Mouse (Mus musculus) hindbrain, embryonic 14.5 days (tissue): ENCODE measurements around the gene Cldn4. TPM values are rescaled to one million over a fixed set of nuclear protein-coding genes. Genes with fewer than 3 reads are reported as not detected.

Experiments used
- ATAC-seq: fragments of 200-750 bp; cut with Nextera tagmentation; 2 replicates; pipeline ENCODE4 v1.8.0; 2017; ENCODE audit warnings: moderate number of reproducible peaks, mild to moderate bottlenecking, moderate TSS enrichment, moderate library complexity; ENCODE audit not compliant: low FRiP score
- DNase-seq: peaks from one replicate; pipeline ENCODE4 v3.0.0-alpha.2; 2015; ENCODE audit warnings: low spot score
- H3K27ac ChIP-seq: fragments of 300-500 bp; sonication (generic); 2 replicates; pipeline ENCODE4 v1.5.1; 2014; ENCODE audit warnings: mild to moderate bottlenecking, moderate library complexity
- H3K27me3 ChIP-seq: fragments of 300-500 bp; sonication (generic); 2 replicates; pipeline ENCODE4 v1.6.1; 2014; ENCODE audit warnings: mild to moderate bottlenecking, low read length, mixed read lengths; ENCODE audit not compliant: control insufficient read depth, insufficient read depth
- H3K36me3 ChIP-seq: fragments of 300-500 bp; sonication (generic); replicated peaks from 2 replicates; pipeline ENCODE4 v1.6.1; 2014; ENCODE audit not compliant: control insufficient read depth, insufficient read depth
- H3K4me1 ChIP-seq: fragments of 300-500 bp; sonication (generic); replicated peaks from 2 replicates; pipeline ENCODE4 v1.6.1; 2014; ENCODE audit warnings: antibody characterized with exemption, low read length, mixed read lengths; ENCODE audit not compliant: control insufficient read depth, insufficient read depth
- H3K4me2 ChIP-seq: fragments of 300-500 bp; sonication (generic); replicated peaks from 2 replicates; pipeline ENCODE4 v1.6.1; 2014; ENCODE audit warnings: mild to moderate bottlenecking, moderate library complexity
- H3K4me3 ChIP-seq: fragments of 300-500 bp; sonication (generic); replicated peaks from 2 replicates; pipeline ENCODE4 v1.5.1; 2014; ENCODE audit warnings: mild to moderate bottlenecking, low read length
- H3K9ac ChIP-seq: fragments of 300-500 bp; sonication (generic); 2 replicates; pipeline ENCODE4 v1.6.1; 2014
- H3K9me3 ChIP-seq: fragments of 300-500 bp; sonication (generic); 2 replicates; pipeline ENCODE4 v1.6.1; 2016; ENCODE audit warnings: low read length; ENCODE audit not compliant: control insufficient read depth
- WGBS: fragments of 180-500 bp; shearing (Covaris S2); extraction: QIAGEN DNeasy Blood & Tissue Kit; methylation state at CpG from one replicate; pipeline ENCODE4 v1.1.7; 2014; 5-methylcytosine and 5-hydroxymethylcytosine counted together
- polyA plus RNA-seq: library from polyadenylated mRNA; unstranded; fragments of >200 nt; fragmentation: Nextera tagmentation; extraction: Ambion mirVana; gene quantifications from 2 replicates; pipeline ENCODE4 v1.2.1, GENCODE M21; 2014

The Cldn4 gene
- polyA plus RNA-seq, 1 experiment from 2014 or later: not detected

DNA sequence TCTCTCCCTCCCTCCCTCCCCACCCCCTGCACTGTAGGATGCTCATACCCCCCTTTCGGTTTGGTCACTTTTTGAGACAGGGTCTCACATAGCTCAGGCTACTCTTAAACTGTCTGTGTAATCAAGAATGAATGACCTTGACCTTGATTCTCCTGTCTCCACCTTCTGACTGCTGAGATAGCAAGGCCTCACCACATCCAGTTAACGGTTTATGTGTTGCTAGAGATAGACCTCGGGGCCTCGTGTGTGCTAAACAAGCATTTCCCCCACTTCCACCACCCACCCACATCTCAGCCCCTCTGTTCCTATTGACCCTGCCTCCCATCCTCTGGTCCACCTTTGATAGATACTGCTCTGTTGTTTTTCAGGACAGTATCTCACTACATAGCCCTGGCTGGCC, 31.1 kb upstream of the Cldn4 start:
- Histone ChIP-seq H3K4me2 (no peak overlapping the region), H3K4me3 (no peak overlapping the region), H3K4me1 (no peaks in the 10 kb centered on the region), H3K9ac (no peak overlapping the region), H3K9me3 (no peaks in the 10 kb centered on the region), H3K27me3 (no peaks in the 10 kb centered on the region), H3K27ac (no peak overlapping the region), H3K36me3 (no peaks in the 10 kb centered on the region)
- no peak for ATAC-seq
- 81% methylated on average over 4 of the region's 4 CpGs for WGBS
- DNase-seq: no peak

DNA sequence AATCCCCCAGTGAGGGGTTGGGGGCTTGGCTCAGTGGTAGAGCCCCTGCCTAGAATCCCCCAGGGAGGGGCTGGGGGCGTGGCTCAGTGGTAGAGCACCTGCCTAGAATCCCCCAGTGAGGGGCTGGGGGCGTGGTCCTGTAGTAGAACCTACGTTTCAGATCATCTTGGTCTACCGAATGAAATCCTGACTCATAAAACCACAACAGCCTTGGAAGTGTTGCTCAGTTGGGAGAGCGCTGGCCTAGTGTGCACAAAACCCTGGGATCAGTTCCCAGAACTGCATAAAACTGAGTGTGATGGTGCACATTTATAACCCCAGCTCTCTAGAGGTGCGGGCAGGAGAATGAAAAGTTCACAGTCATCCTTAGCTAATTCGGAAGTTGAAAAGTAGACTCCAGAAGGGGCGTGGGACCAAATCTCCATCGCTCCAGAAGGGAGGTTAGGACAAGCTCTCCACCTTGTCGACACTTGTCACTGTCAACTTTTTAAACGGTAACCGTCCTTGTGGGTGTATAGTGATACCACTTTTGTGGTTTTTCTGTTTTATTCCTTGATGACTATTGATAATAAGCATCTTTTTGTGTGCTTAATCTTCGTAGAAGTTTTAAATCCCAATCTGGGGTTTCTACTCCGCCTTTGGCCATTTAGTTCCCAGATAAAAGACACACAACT, 30.0 kb upstream of the Cldn4 start:
- 86% methylated on average over 14 of the region's 14 CpGs for WGBS
- no peaks in the 10 kb centered on the region for H3K4me1 ChIP-seq
- H3K27ac ChIP-seq: no peak overlapping the region
- no peak overlapping the region for H3K4me3 ChIP-seq
- no peak overlapping the region for H3K9ac ChIP-seq
- ATAC-seq (no peak), DNase-seq (no peak)
- no peaks in the 10 kb centered on the region for H3K36me3 ChIP-seq
- H3K9me3 ChIP-seq: no peaks in the 10 kb centered on the region
- H3K27me3 ChIP-seq: no peaks in the 10 kb centered on the region
- H3K4me2 ChIP-seq: no peak overlapping the region

GRCm38 (mm10) chr5:134976164-134976563, 29.4 kb upstream of the Cldn4 start:
- no peak overlapping the region for H3K4me2 ChIP-seq
- no peak overlapping the region for H3K4me3 ChIP-seq
- H3K9ac ChIP-seq: no peak overlapping the region
- H3K9me3 ChIP-seq: no peaks in the 10 kb centered on the region
- DNase-seq (no peak), ATAC-seq (no peak)
- no peaks in the 10 kb centered on the region for H3K4me1 ChIP-seq
- 91% methylated on average over 2 of the region's 2 CpGs for WGBS
- no peaks in the 10 kb centered on the region for H3K36me3 ChIP-seq
- H3K27ac ChIP-seq: no peak overlapping the region
- no peaks in the 10 kb centered on the region for H3K27me3 ChIP-seq

GRCm38 (mm10) chr5:134974921-134975320, 28.2 kb upstream of the Cldn4 start:
- 58% methylated on average over 2 of the region's 2 CpGs for WGBS
- ATAC-seq (no peak), DNase-seq (no peak)
- Histone ChIP-seq H3K4me3 (no peak overlapping the region), H3K9ac (no peak overlapping the region), H3K27ac (no peak overlapping the region), H3K27me3 (no peaks in the 10 kb centered on the region), H3K4me2 (no peak overlapping the region), H3K9me3 (no peaks in the 10 kb centered on the region), H3K36me3 (no peaks in the 10 kb centered on the region), H3K4me1 (no peaks in the 10 kb centered on the region)

- Histone ChIP-seq H3K4me3 (no peak overlapping the region), H3K4me1 (no peaks in the 10 kb centered on the region), H3K4me2 (no peak overlapping the region), H3K27me3 (no peaks in the 10 kb centered on the region), H3K9ac (no peak overlapping the region), H3K27ac (no peak overlapping the region), H3K9me3 (no peaks in the 10 kb centered on the region), H3K36me3 (no peaks in the 10 kb centered on the region)
- no peak for DNase-seq
- 74% methylated on average over 7 of the region's 7 CpGs for WGBS
- no peak for ATAC-seq
Observed at GRCm38 (mm10) chr5:134974294-134974693, 27.6 kb upstream of the Cldn4 start.

- Histone ChIP-seq H3K9me3 (no peaks in the 10 kb centered on the region), H3K4me2 (no peak overlapping the region)
- 89% methylated on average over 7 of the region's 7 CpGs for WGBS
Observed at GRCm38 (mm10) chr5:134973526-134973925, 26.8 kb upstream of the Cldn4 start.

DNA sequence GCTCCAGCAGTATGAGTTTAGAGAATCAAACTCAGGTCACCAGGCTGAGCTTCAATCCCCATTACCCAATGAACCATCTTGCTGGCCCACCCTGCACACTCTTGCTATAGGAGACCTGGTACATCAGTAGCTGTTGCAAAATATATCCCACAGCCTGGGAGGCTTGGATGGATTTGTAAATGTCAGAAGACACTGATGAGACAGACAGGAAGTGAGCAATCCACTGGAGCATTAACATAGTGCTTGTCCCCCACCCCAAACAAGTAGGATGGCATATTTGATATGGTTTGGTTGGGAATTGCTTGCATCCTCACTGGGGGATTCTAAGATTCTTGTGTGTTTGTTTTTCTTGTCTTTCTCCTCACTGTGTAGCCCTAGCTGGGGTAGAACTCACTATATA, 26.3 kb upstream of the Cldn4 start:
- Histone ChIP-seq H3K4me3 (no peak overlapping the region), H3K27ac (no peak overlapping the region), H3K27me3 (no peaks in the 10 kb centered on the region), H3K4me2 (no peak overlapping the region), H3K4me1 (no peaks in the 10 kb centered on the region), H3K9ac (no peak overlapping the region), H3K9me3 (no peaks in the 10 kb centered on the region), H3K36me3 (no peaks in the 10 kb centered on the region)
- DNase-seq (no peak), ATAC-seq (no peak)

More at GRCm38 (mm10) chr5:134973526-134973925, 26.8 kb upstream of the Cldn4 start:
- DNase-seq: no peak
- no peaks in the 10 kb centered on the region for H3K4me1 ChIP-seq
- H3K27ac ChIP-seq: no peak overlapping the region
- H3K36me3 ChIP-seq: no peaks in the 10 kb centered on the region
- no peak overlapping the region for H3K9ac ChIP-seq
- no peak for ATAC-seq
- no peaks in the 10 kb centered on the region for H3K27me3 ChIP-seq
- no peak overlapping the region for H3K4me3 ChIP-seq

DNA sequence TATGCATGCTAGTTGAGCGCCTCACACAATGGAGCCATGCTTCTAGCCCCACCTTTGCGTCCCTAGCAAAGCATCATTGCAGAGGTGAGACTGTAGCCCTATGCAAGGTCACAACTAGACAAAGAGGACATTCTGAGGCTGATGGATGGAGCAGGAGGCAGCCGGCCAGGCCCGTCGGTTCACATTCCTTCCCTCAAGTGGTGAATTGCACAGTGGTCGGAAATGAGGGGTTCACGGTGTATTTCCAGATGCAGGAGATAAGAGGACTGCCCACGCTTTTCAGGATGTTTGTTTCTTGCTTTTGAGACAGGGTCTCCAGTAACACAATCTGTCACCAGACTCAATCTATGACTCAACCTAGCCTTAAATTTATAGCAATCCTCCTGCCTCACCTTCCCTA, 23.9 kb upstream of the Cldn4 start:
- no peak overlapping the region for H3K4me2 ChIP-seq
- WGBS: 77% methylated on average over 8 of the region's 8 CpGs
- H3K4me3 ChIP-seq: no peak overlapping the region
- no peaks in the 10 kb centered on the region for H3K36me3 ChIP-seq
- H3K9ac ChIP-seq: no peak overlapping the region
- H3K9me3 ChIP-seq: no peaks in the 10 kb centered on the region
- no peak overlapping the region for H3K27ac ChIP-seq
- no peak for ATAC-seq
- H3K4me1 ChIP-seq: no peaks in the 10 kb centered on the region
- DNase-seq: no peak
- H3K27me3 ChIP-seq: peaks cover 4% of the 10 kb centered on the region; the same call in 1 of the 2 replicates

GRCm38 (mm10) chr5:134967164-134967944, 20.6 kb upstream of the Cldn4 start:
- no peak overlapping the region for H3K9ac ChIP-seq
- ATAC-seq (no peak), DNase-seq (no peak)
- no peak overlapping the region for H3K4me3 ChIP-seq
- no peaks in the 10 kb centered on the region for H3K9me3 ChIP-seq
- no peaks in the 10 kb centered on the region for H3K36me3 ChIP-seq
- H3K27me3 ChIP-seq: peaks cover 4% of the 10 kb centered on the region; the same call in 1 of the 2 replicates
- no peaks in the 10 kb centered on the region for H3K4me1 ChIP-seq
- WGBS: 82% methylated on average over 20 of the region's 20 CpGs
- H3K27ac ChIP-seq: no peak overlapping the region
- no peak overlapping the region for H3K4me2 ChIP-seq
